Mouse (Mus musculus) heart, embryonic 11.5 days (tissue): ENCODE measurements around the gene Slc17a2. TPM values are rescaled to one million over a fixed set of nuclear protein-coding genes. Genes with fewer than 3 reads are reported as not detected.
"Not testable (repeated sequence)": the region's sequence is repeated elsewhere in the genome, so short reads cannot be mapped to it uniquely, and the experiment has no call there.

ENCODE experiments used
- ATAC-seq: fragments of 200-750 bp; cut with Nextera tagmentation; replicated peaks from 2 replicates; pipeline ENCODE4 v1.8.0; 2017; ENCODE audit warnings: moderate library complexity; ENCODE audit not compliant: insufficient number of reproducible peaks, low FRiP score, low TSS enrichment
- H3K27ac ChIP-seq: fragments of 300-500 bp; sonication (generic); 2 replicates; pipeline ENCODE4 v1.5.1; 2014; ENCODE audit warnings: mild to moderate bottlenecking, low read depth, low read length
- H3K27me3 ChIP-seq: fragments of 300-500 bp; sonication (generic); 2 replicates; pipeline ENCODE4 v1.6.1; 2014; ENCODE audit warnings: mild to moderate bottlenecking, low read length, mixed read lengths; ENCODE audit not compliant: control insufficient read depth, insufficient read depth
- H3K36me3 ChIP-seq: fragments of 300-500 bp; sonication (generic); 2 replicates; pipeline ENCODE4 v1.6.1; 2014; ENCODE audit warnings: mild to moderate bottlenecking, low read length, moderate library complexity, mixed read lengths; ENCODE audit not compliant: control insufficient read depth, insufficient read depth
- H3K4me1 ChIP-seq: fragments of 300-500 bp; sonication (generic); 2 replicates; pipeline ENCODE4 v1.6.1; 2014; ENCODE audit warnings: low read length; ENCODE audit not compliant: control insufficient read depth, insufficient read depth
- H3K4me2 ChIP-seq: fragments of 300-500 bp; sonication (generic); 2 replicates; pipeline ENCODE4 v1.6.1; 2014; ENCODE audit warnings: mild to moderate bottlenecking, moderate library complexity
- H3K4me3 ChIP-seq: fragments of 300-500 bp; sonication (generic); 2 replicates; pipeline ENCODE4 v1.5.1; 2014; ENCODE audit warnings: low read depth, low read length
- H3K9ac ChIP-seq: fragments of 300-500 bp; sonication (generic); 2 replicates; pipeline ENCODE4 v1.6.1; 2014; ENCODE audit warnings: mild to moderate bottlenecking, low read depth, low read length, moderate library complexity
- H3K9me3 ChIP-seq: fragments of 300-500 bp; sonication (generic); replicated peaks from 2 replicates; pipeline ENCODE4 v1.6.1; 2016; ENCODE audit warnings: low read length; ENCODE audit not compliant: control insufficient read depth
- WGBS: fragments of 180-500 bp; shearing (Covaris S2); extraction: QIAGEN DNeasy Blood & Tissue Kit; methylation state at CpG from one replicate; pipeline ENCODE4 v1.1.7; 2014; ENCODE audit not compliant: insufficient replicate concordance; 5-methylcytosine and 5-hydroxymethylcytosine counted together
- polyA plus RNA-seq: library from polyadenylated mRNA; unstranded; fragments of >200 nt; fragmentation: Nextera tagmentation; extraction: Ambion mirVana; gene quantifications from 2 replicates; pipeline ENCODE4 v1.2.1, GENCODE M21; 2014

Gene Slc17a2
- polyA plus RNA-seq, 1 experiment from 2014 or later = not detected

- under 1% methylated on average over 30 of the region's 52 CpGs for WGBS
- Histone ChIP-seq H3K4me2 (peak within 1 kb of the TSS; percentile 95), H3K27ac (peak within 1 kb of the TSS; percentile 98), H3K4me1 (peaks cover 19% of the 10 kb centered on the region), H3K4me3 (peak within 1 kb of the TSS; percentile 56), H3K9ac (peak within 1 kb of the TSS; percentile 84)
- peak; percentile 49; the same call in 1 of the 2 replicates for ATAC-seq
- not testable (repeated sequence) for H3K9me3 ChIP-seq, H3K27me3 ChIP-seq, H3K36me3 ChIP-seq
Observed at GRCm38 (mm10) chr13:23761871-23762821, 44.6 kb upstream of the Slc17a2 start, which contains the start of gene Hist1h3a. Hist1h3a (minus strand) TSS chr13:23762386.

- H3K9me3 ChIP-seq = no peaks in the 10 kb centered on the region
- H3K4me1 ChIP-seq = peaks cover 16% of the 10 kb centered on the region
- peak overlapping the region; percentile 95 for H3K4me2 ChIP-seq
- WGBS = 2% methylated on average over 10 of the region's 10 CpGs
- H3K27me3 ChIP-seq = no peaks in the 10 kb centered on the region
- H3K27ac ChIP-seq = peak overlapping the region; percentile 98
- no peaks in the 10 kb centered on the region for H3K36me3 ChIP-seq
- H3K4me3 ChIP-seq = peak overlapping the region; percentile 56
- no peak for ATAC-seq
- peak overlapping the region; percentile 84 for H3K9ac ChIP-seq
Observed at GRCm38 (mm10) chr13:23763242-23763585, 43.6 kb upstream of the Slc17a2 start.

GRCm38 (mm10) chr13:23763586-23764323, 43.0 kb upstream of the Slc17a2 start, which contains the start of gene Hist1h1a:
Hist1h1a (plus strand) TSS chr13:23763666.
- Histone ChIP-seq H3K27ac (peak within 1 kb of the TSS; percentile 98), H3K4me1 (peaks cover 16% of the 10 kb centered on the region), H3K9ac (peak within 1 kb of the TSS; percentile 84), H3K4me3 (peak within 1 kb of the TSS; percentile 56), H3K9me3 (no peaks in the 10 kb centered on the region), H3K4me2 (peak within 1 kb of the TSS; percentile 95), H3K27me3 (no peaks in the 10 kb centered on the region), H3K36me3 (no peaks in the 10 kb centered on the region)
- peak; percentile 60 for ATAC-seq
- WGBS = 4% methylated on average over 34 of the region's 34 CpGs

GRCm38 (mm10) chr13:23764324-23765171, 42.2 kb upstream of the Slc17a2 start:
- Histone ChIP-seq H3K4me1 (peaks cover 16% of the 10 kb centered on the region), H3K4me2 (peak overlapping the region; percentile 95), H3K27ac (peak overlapping the region; percentile 98), H3K27me3 (no peaks in the 10 kb centered on the region), H3K4me3 (peak overlapping the region; percentile 56), H3K9me3 (no peaks in the 10 kb centered on the region), H3K9ac (peak overlapping the region; percentile 84), H3K36me3 (no peaks in the 10 kb centered on the region)
- no peak for ATAC-seq
- WGBS = 32% methylated on average over 12 of the region's 12 CpGs

GRCm38 (mm10) chr13:23765172-23765513, 41.6 kb upstream of the Slc17a2 start:
- Histone ChIP-seq H3K9me3 (no peaks in the 10 kb centered on the region), H3K4me2 (peak overlapping the region; percentile 95), H3K4me1 (peaks cover 13% of the 10 kb centered on the region), H3K9ac (no peak overlapping the region), H3K36me3 (no peaks in the 10 kb centered on the region), H3K4me3 (no peak overlapping the region), H3K27ac (peak overlapping the region; percentile 22; the same call in 1 of the 2 replicates), H3K27me3 (no peaks in the 10 kb centered on the region)
- no peak for ATAC-seq
- 58% methylated on average over 1 of the region's 1 CpGs for WGBS

GRCm38 (mm10) chr13:23766772-23767171, 40.0 kb upstream of the Slc17a2 start:
- Histone ChIP-seq H3K9me3 (no peaks in the 10 kb centered on the region), H3K4me1 (peaks cover 8% of the 10 kb centered on the region), H3K27me3 (no peaks in the 10 kb centered on the region), H3K27ac (no peak overlapping the region), H3K9ac (no peak overlapping the region), H3K36me3 (no peaks in the 10 kb centered on the region), H3K4me3 (no peak overlapping the region), H3K4me2 (no peak overlapping the region)
- ATAC-seq = no peak

GRCm38 (mm10) chr13:23768834-23769397, 37.9 kb upstream of the Slc17a2 start:
- WGBS = 53% methylated on average over 5 of the region's 5 CpGs
- ATAC-seq = no peak
- Histone ChIP-seq H3K27me3 (no peaks in the 10 kb centered on the region), H3K9ac (no peak overlapping the region), H3K9me3 (no peaks in the 10 kb centered on the region), H3K4me1 (peaks cover 5% of the 10 kb centered on the region), H3K4me2 (no peak overlapping the region), H3K36me3 (no peaks in the 10 kb centered on the region), H3K4me3 (no peak overlapping the region), H3K27ac (no peak overlapping the region)

- not testable (repeated sequence) for H3K4me1 ChIP-seq, H3K4me2 ChIP-seq, H3K9me3 ChIP-seq, H3K9ac ChIP-seq, H3K4me3 ChIP-seq, H3K36me3 ChIP-seq, H3K27me3 ChIP-seq, H3K27ac ChIP-seq, ATAC-seq
- WGBS = 88% methylated on average over 2 of the region's 2 CpGs
Observed at GRCm38 (mm10) chr13:23769613-23770012, 37.2 kb upstream of the Slc17a2 start, which contains the start of gene Trim38. Trim38 (plus strand) TSS chr13:23769913.
